Mouse (Mus musculus) bone marrow, adult 2 months (tissue): ENCODE measurements around the gene Sdr16c6. TPM values are rescaled to one million over a fixed set of nuclear protein-coding genes. Genes with fewer than 3 reads are reported as not detected.

ENCODE experiments used
- H3K27ac ChIP-seq: fragments of 200-500 bp; 2 replicates; pipeline ENCODE4 v1.5.1; 2012; ENCODE audit warnings: low read depth, mild to moderate bottlenecking, control low read depth, inconsistent platforms, low read length; ENCODE audit not compliant: control insufficient read depth, poor library complexity, insufficient read depth
- H3K4me1 ChIP-seq: fragments of 200-500 bp; 2 replicates; pipeline ENCODE4 v1.6.1; 2011; ENCODE audit warnings: low read length; ENCODE audit not compliant: control insufficient read depth, insufficient read depth
- H3K4me3 ChIP-seq: fragments of 200-500 bp; replicated peaks from 2 replicates; pipeline ENCODE3; 2011; ENCODE audit warnings: mild to moderate bottlenecking, low read depth, low read length, control low read depth; ENCODE audit not compliant: control insufficient read depth
- CTCF ChIP-seq: fragments of 200-500 bp; IDR thresholded peaks from 2 replicates; pipeline ENCODE4 v1.5.1; 2011; ENCODE audit warnings: low read length, control low read depth; ENCODE audit not compliant: control insufficient read depth, insufficient read depth
- POLR2A ChIP-seq: fragments of 200-500 bp; IDR thresholded peaks from 2 replicates; pipeline ENCODE4 v1.6.1; 2011; ENCODE audit warnings: low read depth, mild to moderate bottlenecking, control low read depth, low read length, borderline replicate concordance; ENCODE audit not compliant: control insufficient read depth
- WGBS: fragments of 180-500 bp; shearing (Covaris S2); methylation state at CpG from one replicate; pipeline ENCODE4 v1.1.7; 2018; 5-methylcytosine and 5-hydroxymethylcytosine counted together
- polyA plus RNA-seq: library from polyadenylated mRNA; stranded (reverse); fragments of >200 nt; gene quantifications from 2 replicates; pipeline ENCODE4 v1.2.4, GENCODE M21; 2011; ENCODE audit warnings: low replicate concordance; ENCODE audit not compliant: missing spikeins, insufficient read depth, insufficient read length

Sdr16c6 gene
- polyA plus RNA-seq = not detected in 2 replicates

- no peak for TF ChIP-seq POLR2A
- no peak for TF ChIP-seq CTCF
- 87% methylated on average over 3 of the region's 3 CpGs for WGBS
- H3K27ac ChIP-seq = no peak within 1 kb of the TSS
- no peak within 1 kb of the TSS for H3K4me3 ChIP-seq
- peaks cover 1% of the 10 kb centered on the region; the same call in 1 of the 2 replicates for H3K4me1 ChIP-seq
These were observed at the start of gene Sdr16c6 for GRCm38 (mm10) chr4:4077372-4077771. Gene Sdr16c6, minus strand, starts transcription at chr4:4077522.

GRCm38 (mm10) chr4:4080180-4080579 lies 2.9 kb upstream of the Sdr16c6 start:
- Histone ChIP-seq H3K27ac (no peak overlapping the region), H3K4me3 (no peak overlapping the region), H3K4me1 (peaks cover 1% of the 10 kb centered on the region; the same call in 1 of the 2 replicates)
- TF ChIP-seq POLR2A (no peak), CTCF (no peak)

GRCm38 (mm10) chr4:4079132-4079531 lies 1.8 kb upstream of the Sdr16c6 start:
- H3K27ac ChIP-seq = no peak overlapping the region
- TF ChIP-seq POLR2A (no peak), CTCF (no peak)
- peaks cover 1% of the 10 kb centered on the region; the same call in 1 of the 2 replicates for H3K4me1 ChIP-seq
- 66% methylated on average over 3 of the region's 3 CpGs for WGBS
- no peak overlapping the region for H3K4me3 ChIP-seq

GRCm38 (mm10) chr4:4076001-4076400 lies 1.3 kb downstream of the Sdr16c6 start:
- 64% methylated on average over 2 of the region's 2 CpGs for WGBS
- H3K4me3 ChIP-seq = no peak overlapping the region
- TF ChIP-seq CTCF (no peak), POLR2A (no peak)
- no peak overlapping the region for H3K27ac ChIP-seq
- peaks cover 1% of the 10 kb centered on the region; the same call in 1 of the 2 replicates for H3K4me1 ChIP-seq

Other genes starting within 250 kb of the Sdr16c6 start
- gene Gm11808, start 103.9 kb downstream of the Sdr16c6 start, polyA plus RNA-seq = 181 and 363 TPM in 2 replicates